Mouse (Mus musculus) liver, embryonic 14.5 days (tissue): ENCODE results near the gene Actr1a.

Experiments
- CTCF ChIP-seq: IDR thresholded peaks from 2 replicates; pipeline ENCODE4 v1.5.1; 2016; ENCODE audit warnings: antibody characterized with exemption, low read depth, control low read depth
- EP300 ChIP-seq: IDR thresholded peaks from 2 replicates; pipeline ENCODE4 v1.6.1; 2016; ENCODE audit warnings: antibody characterized with exemption, low read depth

GRCm38 (mm10) chr19:46349550-46349949, 46.0 kb downstream of the Actr1a start:
- TF ChIP-seq CTCF, result no peak
- TF ChIP-seq EP300, result no peak
